Comparison of ENCODE assay signal across 1 mouse cellular context in genomic region chr8:125690166-125690915, GRCm38 (mm10).
A peak's percentile ranks its signal among the peaks of the same experiment; 100 is the strongest.
TF ChIP-seq lines count a peak whose summit lies in the region.

No protein-coding gene starts in this region.

TF ChIP-seq in CH12.LX, 34 proteins besides CTCF, POLR2A, EP300 and RAD21 (continued from another document):
- TF ChIP-seq GABPA (IDR thresholded peaks at IDR 0.05; ENCODE audit: insufficient replicate concordance, low read depth, low read length) (no peak), JUND (conservative IDR thresholded peaks at IDR 0.05; ENCODE audit: low read depth, low read length) (no peak), USF1 (IDR thresholded peaks at IDR 0.05; ENCODE audit: low read depth, low read length) (no peak), MYC (IDR thresholded peaks at IDR 0.05; ENCODE audit: low read depth, low read length) (no peak), JUN (IDR thresholded peaks at IDR 0.05; ENCODE audit: insufficient read depth, low read depth, low read length) (peak; percentile 15; the same call in 1 of the 2 replicates)
